Mouse (Mus musculus) kidney, postnatal 4 days (tissue): ENCODE measurements around the gene Vmn2r43.
"Not testable (repeated sequence)": the region's sequence is repeated elsewhere in the genome, so short reads cannot be mapped to it uniquely, and the experiment has no call there.

ENCODE experiments used
- DNase-seq, 2 experiments: peaks; one replicate each; pipeline ENCODE4 v3.0.0; 2021; ENCODE audit warnings: mixed read lengths in 2 of 2

Gene Vmn2r43

GRCm38 (mm10) chr7:8260499-8260898, at the start of gene Vmn2r43:
TSS of gene Vmn2r43 (minus strand) at chr7:8260599.
- not testable (repeated sequence) for DNase-seq

GRCm38 (mm10) chr7:8200220-8200619, 60.2 kb downstream of the Vmn2r43 start, which contains the start of gene Vmn2r42:
TSS of gene Vmn2r42 (minus strand) at chr7:8200320.
- not testable (repeated sequence) for DNase-seq
